Comparison of ENCODE assay signal across 9 mouse cellular contexts in genomic region chr19:45081841-45082550, GRCm38 (mm10). TPM values are rescaled to one million over a fixed set of nuclear protein-coding genes. Genes with fewer than 3 reads are reported as not detected.
A peak's percentile ranks its signal among the peaks of the same experiment; 100 is the strongest.
DNase-seq lines count a peak whose midpoint lies in the region; ATAC-seq and TF ChIP-seq lines count a peak whose summit lies in the region.
"Had no signal": no experiment of that assay in that cellular context is flagged by ENCODE, and none has a peak within 500 bp of the region (broad histone marks: within the 10 kb centered on the region; RNA-seq: fewer than 3 reads in every experiment).

No protein-coding gene starts in this region.

- H3K4me2 ChIP-seq in hindbrain, embryonic 13.5 days = no peak overlapping the region
- no peak overlapping the region for H3K4me2 ChIP-seq in hindbrain, postnatal 0 days (ENCODE audit: low read depth, low read length)
- H3K4me2 ChIP-seq in neural tube, embryonic 11.5 days (ENCODE audit: low read depth) = no peak overlapping the region

- TF ChIP-seq CTCF in testis, adult 2 months (IDR thresholded peaks at IDR 0.05; ENCODE audit: control insufficient read depth, insufficient read depth, insufficient replicate concordance, low read depth, low read length) = peak; percentile 26; the same call in 1 of the 2 replicates
- peak; percentile 58 for TF ChIP-seq CTCF in hindbrain, postnatal 0 days (IDR thresholded peaks at IDR 0.05; ENCODE audit: low read depth)

- TF ChIP-seq POLR2A in testis, adult 2 months (IDR thresholded peaks at IDR 0.05; ENCODE audit: control insufficient read depth, low read depth, low read length) = no peak

- H3K4me1 ChIP-seq in hindbrain, embryonic 10.5 days (replicated peaks) = peaks cover 58% of the 10 kb centered on the region
- H3K4me1 ChIP-seq in hindbrain, embryonic 13.5 days (replicated peaks) = peaks cover 34% of the 10 kb centered on the region
- peaks cover 29% of the 10 kb centered on the region for H3K4me1 ChIP-seq in testis, adult 2 months (ENCODE audit: control insufficient read depth, insufficient read depth, low read length)
- peaks cover 16% of the 10 kb centered on the region for H3K4me1 ChIP-seq in hindbrain, postnatal 0 days (ENCODE audit: insufficient read depth, low read length)
- H3K4me1 ChIP-seq in neural tube, embryonic 11.5 days (ENCODE audit: control insufficient read depth, insufficient read depth, low read length) = peaks cover 17% of the 10 kb centered on the region

- 17% methylated on average over 11 of the region's 11 CpGs for WGBS in hindbrain, embryonic 10.5 days
- WGBS in hindbrain, embryonic 13.5 days = 18% methylated on average over 11 of the region's 11 CpGs
- 22% methylated on average over 11 of the region's 11 CpGs for WGBS in hindbrain, postnatal 0 days
- WGBS in neural tube, embryonic 11.5 days = 16% methylated on average over 11 of the region's 11 CpGs

- no peak for ATAC-seq in hindbrain, embryonic 13.5 days (ENCODE audit: low FRiP score)
- no peak for ATAC-seq in hindbrain, postnatal 0 days
- no peak for ATAC-seq in neural tube, embryonic 11.5 days (ENCODE audit: insufficient read depth, low FRiP score, low TSS enrichment)

- no peak overlapping the region for H3K4me3 ChIP-seq in hindbrain, embryonic 10.5 days
- H3K4me3 ChIP-seq in hindbrain, embryonic 13.5 days = no peak overlapping the region
- no peak overlapping the region for H3K4me3 ChIP-seq in testis, adult 2 months (ENCODE audit: control insufficient read depth, low read depth, low read length)
- no peak overlapping the region for H3K4me3 ChIP-seq in hindbrain, postnatal 0 days (ENCODE audit: low read length)
- H3K4me3 ChIP-seq in neural tube, embryonic 11.5 days (ENCODE audit: low read depth, low read length) = no peak overlapping the region

- H3K27me3 ChIP-seq in hindbrain, embryonic 10.5 days (ENCODE audit: insufficient read depth, poor library complexity, severe bottlenecking) = peaks cover 100% of the 10 kb centered on the region
- H3K27me3 ChIP-seq in hindbrain, embryonic 13.5 days = peaks cover 98% of the 10 kb centered on the region
- peaks cover 2% of the 10 kb centered on the region; the same call in 1 of the 2 replicates for H3K27me3 ChIP-seq in testis, adult 2 months (ENCODE audit: control insufficient read depth, insufficient read depth, low read length)
- H3K27me3 ChIP-seq in hindbrain, postnatal 0 days (ENCODE audit: insufficient read depth, low read length) = peaks cover 40% of the 10 kb centered on the region
- H3K27me3 ChIP-seq in neural tube, embryonic 11.5 days (ENCODE audit: control insufficient read depth, insufficient read depth, low read length) = peaks cover 59% of the 10 kb centered on the region

- H3K27ac ChIP-seq in hindbrain, embryonic 10.5 days = no peak overlapping the region
- H3K27ac ChIP-seq in hindbrain, embryonic 13.5 days = no peak overlapping the region
- no peak overlapping the region for H3K27ac ChIP-seq in testis, adult 2 months (ENCODE audit: control insufficient read depth, insufficient read depth, low read depth, low read length)
- H3K27ac ChIP-seq in hindbrain, postnatal 0 days = no peak overlapping the region
- H3K27ac ChIP-seq in neural tube, embryonic 11.5 days (ENCODE audit: low read depth, low read length) = no peak overlapping the region

- H3K9me3 ChIP-seq in hindbrain, embryonic 10.5 days = no peaks in the 10 kb centered on the region
- no peaks in the 10 kb centered on the region for H3K9me3 ChIP-seq in hindbrain, embryonic 13.5 days
- H3K9me3 ChIP-seq in hindbrain, postnatal 0 days (ENCODE audit: low read length) = no peaks in the 10 kb centered on the region
- H3K9me3 ChIP-seq in neural tube, embryonic 11.5 days (ENCODE audit: control insufficient read depth, low read length) = no peaks in the 10 kb centered on the region

- H3K9ac ChIP-seq in hindbrain, embryonic 13.5 days = no peak overlapping the region
- no peak overlapping the region for H3K9ac ChIP-seq in hindbrain, postnatal 0 days (replicated peaks; ENCODE audit: low read length)
- H3K9ac ChIP-seq in neural tube, embryonic 11.5 days (ENCODE audit: low read length) = no peak overlapping the region

- peak; percentile 66 for DNase-seq in hindbrain, embryonic 10.5 days (ENCODE audit: low spot score)
- DNase-seq in testis, postnatal 14 days (ENCODE audit: low spot score) = no peak
- DNase-seq in c-Kit-positive CD71-negative TER-119-negative erythroid progenitor cells, embryonic 14.5 days (ENCODE audit: low read depth) = peak; percentile 67
- DNase-seq in hindbrain, postnatal 0 days (ENCODE audit: low spot score) = peak; percentile 67
- peak; percentile 72 for DNase-seq in neural tube, embryonic 11.5 days (ENCODE audit: low spot score)
- DNase-seq in frontal cortex, postnatal 36 days (ENCODE audit: low spot score in 2 of 2) = no peak

- H3K36me3 ChIP-seq in hindbrain, embryonic 10.5 days = no peaks in the 10 kb centered on the region
- H3K36me3 ChIP-seq in hindbrain, embryonic 13.5 days = no peaks in the 10 kb centered on the region
- no peaks in the 10 kb centered on the region for H3K36me3 ChIP-seq in testis, adult 2 months (ENCODE audit: control insufficient read depth, insufficient read depth, low read length)
- H3K36me3 ChIP-seq in hindbrain, postnatal 0 days (ENCODE audit: insufficient read depth, low read length) = no peaks in the 10 kb centered on the region
- H3K36me3 ChIP-seq in neural tube, embryonic 11.5 days (ENCODE audit: control insufficient read depth, insufficient read depth, low read length) = no peaks in the 10 kb centered on the region

RNA-seq across cellular contexts. Expression of gene Kazald1, which starts 7.0 kb away (rescaled TPM):
- 1.3 and 8.9 TPM in 2 replicates for polyA plus RNA-seq in hindbrain, embryonic 10.5 days (2016; fragmentation: Nextera tagmentation; extraction: Ambion mirVana)
- 4.7 and 6.3 TPM in 2 replicates for polyA plus RNA-seq in hindbrain, embryonic 13.5 days (2015; fragmentation: Nextera tagmentation; extraction: Ambion mirVana)
- 5.3 and 6.1 TPM in 2 replicates for polyA plus RNA-seq in testis, adult 2 months (2012; rRNA removed)
- 1.7 and 2.8 TPM in 2 replicates for total RNA-seq in hindbrain, postnatal 0 days (2014; rRNA removed)
- 2.6 and 3.2 TPM in 2 replicates for polyA plus RNA-seq in hindbrain, postnatal 0 days (2015; fragmentation: Nextera tagmentation; extraction: Ambion mirVana)
- polyA plus RNA-seq in neural tube, embryonic 11.5 days (2014; fragmentation: Nextera tagmentation; extraction: Ambion mirVana) = 0.50 and 0.87 TPM in 2 replicates
- total RNA-seq: neutrophil, adult 5-6 weeks had no signal

RNA-seq across cellular contexts. Expression of gene Sfxn3, which starts 34.7 kb away (rescaled TPM):
- polyA plus RNA-seq in hindbrain, embryonic 10.5 days (2016; fragmentation: Nextera tagmentation; extraction: Ambion mirVana) = 9.8 and 17.8 TPM in 2 replicates
- polyA plus RNA-seq in hindbrain, embryonic 13.5 days (2015; fragmentation: Nextera tagmentation; extraction: Ambion mirVana) = 63.1 and 65.4 TPM in 2 replicates
- 16.3 and 20.7 TPM in 2 replicates for polyA plus RNA-seq in testis, adult 2 months (2012; rRNA removed)
- total RNA-seq in hindbrain, postnatal 0 days (2014; rRNA removed) = 63.9 and 76.9 TPM in 2 replicates
- 64.4 and 77.3 TPM in 2 replicates for polyA plus RNA-seq in hindbrain, postnatal 0 days (2015; fragmentation: Nextera tagmentation; extraction: Ambion mirVana)
- polyA plus RNA-seq in neural tube, embryonic 11.5 days (2014; fragmentation: Nextera tagmentation; extraction: Ambion mirVana) = 23.3 and 24.0 TPM in 2 replicates

RNA-seq across cellular contexts. Expression of gene Pdzd7, which starts 36.5 kb away (rescaled TPM):
- 0.26 and 0.40 TPM in 2 replicates for polyA plus RNA-seq in hindbrain, embryonic 10.5 days (2016; fragmentation: Nextera tagmentation; extraction: Ambion mirVana)
- 1.4 and 1.5 TPM in 2 replicates for polyA plus RNA-seq in hindbrain, embryonic 13.5 days (2015; fragmentation: Nextera tagmentation; extraction: Ambion mirVana)
- polyA plus RNA-seq in testis, adult 2 months (2012; rRNA removed) = 1.0 and 1.1 TPM in 2 replicates
- 4.8 and 7.7 TPM in 2 replicates for total RNA-seq in hindbrain, postnatal 0 days (2014; rRNA removed)
- polyA plus RNA-seq in hindbrain, postnatal 0 days (2015; fragmentation: Nextera tagmentation; extraction: Ambion mirVana) = 1.9 and 2.5 TPM in 2 replicates
- 0.57 and 0.81 TPM in 2 replicates for polyA plus RNA-seq in neural tube, embryonic 11.5 days (2014; fragmentation: Nextera tagmentation; extraction: Ambion mirVana)
- total RNA-seq: neutrophil, adult 5-6 weeks had no signal

Comparison
In these comparisons a context has a peak if more than half of its experiments do, and no peak if none do; other contexts are left out.
1. DNase-seq: peak in hindbrain, embryonic 10.5 days (single experiment), c-Kit-positive CD71-negative TER-119-negative erythroid progenitor cells, embryonic 14.5 days (single experiment), hindbrain, postnatal 0 days (single experiment) and neural tube, embryonic 11.5 days (single experiment); none in testis, postnatal 14 days (single experiment) and frontal cortex, postnatal 36 days (0 of 2).